Mouse (Mus musculus) limb, embryonic 11.5 days (tissue): ENCODE results near the gene Cript. TPM values are rescaled to one million over a fixed set of nuclear protein-coding genes. Genes with fewer than 3 reads are reported as not detected.
"Not testable (repeated sequence)": the region's sequence is repeated elsewhere in the genome, so short reads cannot be mapped to it uniquely, and the experiment has no call there.

Experiments used
- ATAC-seq: fragments of 200-750 bp; cut with Nextera tagmentation; 2 replicates; pipeline ENCODE4 v1.8.0; 2017; ENCODE audit warnings: low read depth; ENCODE audit not compliant: insufficient number of reproducible peaks, low FRiP score, low TSS enrichment
- DNase-seq: peaks from one replicate; pipeline ENCODE4 v3.0.0-alpha.2; 2015; ENCODE audit warnings: low spot score
- H3K27ac ChIP-seq: fragments of 300-500 bp; sonication (generic); replicated peaks from 2 replicates; pipeline ENCODE4 v1.5.1; 2014; ENCODE audit warnings: low read depth, mild to moderate bottlenecking, low read length
- H3K27me3 ChIP-seq: fragments of 300-500 bp; sonication (generic); 2 replicates; pipeline ENCODE4 v1.6.1; 2014; ENCODE audit warnings: mild to moderate bottlenecking, low read length, mixed read lengths; ENCODE audit not compliant: control insufficient read depth, insufficient read depth
- H3K36me3 ChIP-seq: fragments of 300-500 bp; sonication (generic); 2 replicates; pipeline ENCODE4 v1.6.1; 2014; ENCODE audit warnings: mild to moderate bottlenecking, low read length, moderate library complexity, mixed read lengths; ENCODE audit not compliant: control insufficient read depth, insufficient read depth
- H3K4me1 ChIP-seq: fragments of 300-500 bp; sonication (generic); 2 replicates; pipeline ENCODE4 v1.6.1; 2014; ENCODE audit warnings: low read length, mixed read lengths; ENCODE audit not compliant: control insufficient read depth, insufficient read depth
- H3K4me2 ChIP-seq: fragments of 300-500 bp; sonication (generic); 2 replicates; pipeline ENCODE4 v1.6.1; 2014; ENCODE audit warnings: low read depth, mild to moderate bottlenecking, moderate library complexity; ENCODE audit not compliant: severe bottlenecking
- H3K4me3 ChIP-seq: fragments of 300-500 bp; sonication (generic); 2 replicates; pipeline ENCODE4 v1.5.1; 2014; ENCODE audit warnings: low read depth, low read length
- H3K9ac ChIP-seq: fragments of 300-500 bp; sonication (generic); 2 replicates; pipeline ENCODE4 v1.6.1; 2014; ENCODE audit warnings: mild to moderate bottlenecking, low read length
- H3K9me3 ChIP-seq: fragments of 300-500 bp; sonication (generic); 2 replicates; pipeline ENCODE4 v1.6.1; 2016; ENCODE audit warnings: low read length; ENCODE audit not compliant: control insufficient read depth
- WGBS: fragments of 180-500 bp; shearing (Covaris S2); extraction: QIAGEN DNeasy Blood & Tissue Kit; methylation state at CpG from one replicate; pipeline ENCODE4 v1.1.7; 2014; 5-methylcytosine and 5-hydroxymethylcytosine counted together
- polyA plus RNA-seq: library from polyadenylated mRNA; unstranded; fragments of >200 nt; fragmentation: Nextera tagmentation; extraction: Ambion mirVana; gene quantifications from 2 replicates; pipeline ENCODE4 v1.2.1, GENCODE M21; 2014

The Cript gene
- polyA plus RNA-seq, 1 experiment from 2014 or later, result 148 TPM

DNA sequence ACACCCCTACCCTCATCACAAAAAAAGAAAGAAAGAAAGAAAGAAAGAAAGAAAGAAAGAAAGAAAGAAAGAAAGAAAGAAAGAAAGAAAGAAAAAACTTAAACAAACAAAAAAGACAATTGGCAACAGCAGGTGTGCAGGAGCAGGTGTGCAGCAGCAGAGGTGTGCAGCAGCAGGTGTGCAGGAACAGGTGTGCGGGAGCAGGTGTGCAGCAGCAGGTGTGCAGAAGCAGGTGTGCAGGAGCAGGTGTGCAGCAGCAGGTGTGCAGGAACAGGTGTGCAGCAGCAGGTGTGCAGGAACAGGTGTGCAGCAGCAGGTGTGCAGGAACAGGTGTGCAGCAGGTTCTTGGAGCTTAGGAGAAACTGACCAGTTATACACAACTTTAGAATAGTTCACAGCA lies 46.8 kb downstream of the Cript start:
- ATAC-seq, H3K9ac ChIP-seq, H3K4me1 ChIP-seq, H3K9me3 ChIP-seq, H3K4me2 ChIP-seq, H3K27me3 ChIP-seq, H3K4me3 ChIP-seq, H3K36me3 ChIP-seq, DNase-seq, H3K27ac ChIP-seq: not testable (repeated sequence)
- WGBS, result 100% methylated on average over 1 of the region's 1 CpGs

DNA sequence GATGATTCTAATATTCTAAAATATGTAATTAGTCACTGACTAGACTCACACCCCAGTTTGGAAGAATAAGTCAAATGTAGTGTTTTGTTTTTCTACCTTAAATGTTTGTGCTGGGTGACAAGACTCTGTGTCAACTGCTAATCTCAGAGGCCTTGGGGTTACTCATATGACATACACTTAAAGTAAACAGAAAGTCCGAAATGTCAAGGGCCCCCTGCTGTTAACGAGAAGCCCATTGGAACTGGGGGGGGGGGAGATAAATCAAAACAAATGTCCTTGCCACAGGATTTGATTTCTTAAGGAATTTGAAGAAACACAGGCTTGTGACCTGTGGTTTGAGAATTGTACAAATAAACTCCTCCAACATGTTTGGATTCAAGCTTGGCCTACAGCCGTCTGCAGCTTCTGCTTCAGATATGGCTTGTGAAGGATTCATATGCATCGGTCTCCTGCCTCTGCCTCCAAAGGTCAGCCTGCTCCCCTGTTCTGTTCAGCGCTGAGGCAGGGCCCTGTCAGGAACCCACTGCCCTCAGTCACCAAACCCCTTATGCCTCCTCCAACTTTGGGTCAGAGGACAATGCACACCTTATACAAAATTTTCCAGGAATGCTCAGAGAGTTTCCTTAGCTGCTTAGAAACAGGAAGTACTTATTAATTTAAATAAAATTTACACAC lies 47.6 kb downstream of the Cript start:
- H3K9me3 ChIP-seq, result no peaks in the 10 kb centered on the region
- H3K4me3 ChIP-seq, result no peak overlapping the region
- DNase-seq (no peak), ATAC-seq (no peak)
- no peak overlapping the region for H3K9ac ChIP-seq
- no peak overlapping the region for H3K4me2 ChIP-seq
- no peak overlapping the region for H3K27ac ChIP-seq
- no peaks in the 10 kb centered on the region for H3K27me3 ChIP-seq
- WGBS, result 59% methylated on average over 5 of the region's 5 CpGs
- H3K36me3 ChIP-seq, result no peaks in the 10 kb centered on the region
- no peaks in the 10 kb centered on the region for H3K4me1 ChIP-seq

DNA sequence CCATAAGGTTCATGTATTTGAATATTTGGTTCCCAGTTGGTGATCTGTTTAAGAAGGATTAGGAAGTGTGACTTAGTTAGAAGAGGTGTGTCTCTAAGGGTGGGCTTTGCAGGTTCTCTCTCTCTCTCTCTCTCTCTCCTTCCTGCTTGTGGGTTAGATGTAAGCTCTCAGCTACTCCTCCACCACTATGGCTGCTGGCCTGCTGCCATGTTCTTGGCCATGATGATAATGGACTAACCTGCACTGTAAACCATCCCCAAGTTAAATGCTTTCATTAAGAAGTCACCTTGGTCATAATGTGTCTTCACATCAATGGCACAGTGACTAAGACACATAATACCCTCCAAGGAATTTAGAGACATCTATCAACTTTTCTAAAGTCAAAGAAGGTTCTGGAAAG lies 48.1 kb downstream of the Cript start:
- no peak overlapping the region for H3K27ac ChIP-seq
- no peak overlapping the region for H3K4me2 ChIP-seq
- H3K36me3 ChIP-seq, result no peaks in the 10 kb centered on the region
- H3K4me1 ChIP-seq, result no peaks in the 10 kb centered on the region
- no peak overlapping the region for H3K9ac ChIP-seq
- H3K9me3 ChIP-seq, result no peaks in the 10 kb centered on the region
- no peak overlapping the region for H3K4me3 ChIP-seq
- DNase-seq (no peak), ATAC-seq (no peak)
- H3K27me3 ChIP-seq, result no peaks in the 10 kb centered on the region

DNA sequence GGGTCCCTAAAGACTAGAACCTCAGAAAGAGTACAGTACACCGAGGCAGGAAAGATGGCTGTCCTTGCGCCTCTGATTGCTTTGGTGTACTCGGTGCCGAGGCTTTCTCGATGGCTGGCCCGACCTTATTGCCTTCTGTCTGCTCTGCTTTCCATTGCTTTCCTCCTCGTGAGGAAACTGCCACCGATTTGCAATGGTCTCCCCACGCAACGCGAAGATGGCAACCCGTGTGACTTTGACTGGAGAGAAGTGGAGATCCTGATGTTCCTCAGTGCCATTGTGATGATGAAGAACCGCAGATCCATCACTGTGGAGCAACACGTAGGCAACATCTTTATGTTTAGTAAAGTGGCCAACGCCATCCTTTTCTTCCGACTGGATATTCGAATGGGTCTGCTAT lies 52.9 kb downstream of the Cript start:
- H3K9ac ChIP-seq, H3K4me1 ChIP-seq, ATAC-seq, DNase-seq, H3K4me2 ChIP-seq, H3K9me3 ChIP-seq, H3K4me3 ChIP-seq, H3K27ac ChIP-seq, H3K36me3 ChIP-seq, H3K27me3 ChIP-seq: not testable (repeated sequence)
- WGBS, result 90% methylated on average over 17 of the region's 17 CpGs

DNA sequence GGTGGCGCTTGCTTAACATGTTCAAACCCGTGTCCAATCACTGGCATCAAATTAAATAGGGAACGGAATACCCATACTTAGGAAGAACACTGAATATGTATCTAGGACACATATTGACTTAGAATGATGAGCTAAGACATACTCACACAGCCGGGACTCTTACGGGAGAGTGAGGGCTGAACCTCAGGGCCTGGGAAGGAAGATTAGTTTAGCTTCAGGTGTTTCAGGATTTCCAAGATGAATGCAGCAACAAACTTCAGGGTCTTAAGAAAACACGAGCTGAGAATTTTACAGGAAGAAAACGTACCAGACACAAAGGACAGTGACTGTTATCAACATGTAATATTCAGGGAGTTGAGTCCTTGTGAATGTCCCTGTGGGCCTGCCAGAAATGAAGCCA lies 55.4 kb downstream of the Cript start:
- Histone ChIP-seq H3K4me3 (no peak overlapping the region), H3K4me1 (no peaks in the 10 kb centered on the region), H3K36me3 (no peaks in the 10 kb centered on the region), H3K27ac (no peak overlapping the region), H3K9ac (no peak overlapping the region), H3K9me3 (no peaks in the 10 kb centered on the region), H3K4me2 (no peak overlapping the region), H3K27me3 (no peaks in the 10 kb centered on the region)
- no peak for DNase-seq
- 87% methylated on average over 7 of the region's 7 CpGs for WGBS
- no peak for ATAC-seq

DNA sequence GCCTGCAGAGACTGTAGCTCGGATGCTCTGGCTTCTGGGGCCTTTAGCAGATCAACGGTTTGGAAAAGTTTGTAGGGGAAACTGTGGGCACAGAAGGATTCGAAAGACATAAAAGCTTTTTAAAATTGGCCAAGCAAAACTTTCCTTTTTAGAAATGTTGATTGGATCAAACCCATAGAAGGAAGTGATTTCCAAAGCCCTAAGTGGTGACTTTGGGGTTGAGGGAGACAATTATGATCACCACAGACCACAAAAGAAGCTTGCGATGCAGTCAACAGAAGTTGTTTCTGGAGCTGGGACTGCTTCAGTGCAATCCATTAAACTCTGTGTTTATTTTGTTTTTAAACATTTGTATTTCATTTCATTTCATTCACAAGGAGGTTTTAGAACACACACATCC lies 57.2 kb downstream of the Cript start:
- Histone ChIP-seq H3K36me3 (no peaks in the 10 kb centered on the region), H3K9ac (no peak overlapping the region), H3K9me3 (no peaks in the 10 kb centered on the region), H3K4me2 (no peak overlapping the region), H3K27ac (no peak overlapping the region), H3K27me3 (no peaks in the 10 kb centered on the region), H3K4me1 (no peaks in the 10 kb centered on the region), H3K4me3 (no peak overlapping the region)
- ATAC-seq (no peak), DNase-seq (no peak)
- WGBS, result 93% methylated on average over 4 of the region's 4 CpGs

DNA sequence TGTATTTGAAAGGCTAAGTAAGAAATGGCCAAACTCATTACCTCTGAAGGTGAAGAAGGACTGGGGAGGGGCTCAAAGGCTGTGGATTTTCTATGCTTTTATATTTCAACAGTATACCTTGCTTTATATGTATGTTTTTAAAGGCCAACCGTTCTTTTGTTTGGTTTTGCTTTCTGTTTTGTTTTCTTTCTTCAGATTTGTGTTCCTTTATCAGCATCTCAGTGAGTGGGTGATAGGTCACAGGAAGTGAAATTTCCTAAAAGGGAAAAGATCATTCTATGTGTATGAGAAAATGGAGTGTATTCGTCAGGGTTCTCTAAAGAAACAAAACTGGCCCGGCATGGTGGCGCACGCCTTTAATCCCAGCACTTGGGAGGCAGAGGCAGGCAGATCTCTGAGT lies 58.3 kb downstream of the Cript start:
- Histone ChIP-seq H3K4me1 (no peaks in the 10 kb centered on the region), H3K27ac (no peak overlapping the region), H3K36me3 (no peaks in the 10 kb centered on the region), H3K27me3 (no peaks in the 10 kb centered on the region), H3K9ac (no peak overlapping the region), H3K4me3 (no peak overlapping the region), H3K4me2 (no peak overlapping the region), H3K9me3 (no peaks in the 10 kb centered on the region)
- no peak for DNase-seq
- no peak for ATAC-seq
- WGBS, result 92% methylated on average over 5 of the region's 5 CpGs

Other genes starting within 250 kb of the Cript start
- gene Tmem247, start 108.2 kb upstream of the Cript start, polyA plus RNA-seq, result not detected in 2 replicates
- not detected in 2 replicates for gene Atp6v1e2, start 77.7 kb upstream of the Cript start, polyA plus RNA-seq
- 17.7 and 19.0 TPM in 2 replicates for gene Rhoq, start 62.5 kb upstream of the Cript start, polyA plus RNA-seq
- gene Pigf, start 144 bp upstream of the Cript start, polyA plus RNA-seq, result 37.4 and 37.9 TPM in 2 replicates
- gene Socs5, start 82.1 kb downstream of the Cript start, polyA plus RNA-seq, result 13.4 and 14.4 TPM in 2 replicates
- 77.6 and 80.0 TPM in 2 replicates for gene Mcfd2, start 240.4 kb downstream of the Cript start, polyA plus RNA-seq